8 mouse cellular contexts compared by ENCODE assay signal in genomic region chr13:113292975-113293706, GRCm38 (mm10). TPM values are rescaled to one million over a fixed set of nuclear protein-coding genes. Genes with fewer than 3 reads are reported as not detected.
DNase-seq lines count a peak whose midpoint lies in the region; ATAC-seq lines count a peak whose summit lies in the region.

Gene BC067074 (plus strand): TSS chr13:113293159.

- H3K27me3 ChIP-seq in embryonic facial prominence, embryonic 15.5 days = no peaks in the 10 kb centered on the region
- peaks cover 40% of the 10 kb centered on the region for H3K27me3 ChIP-seq in hindbrain, embryonic 13.5 days
- H3K27me3 ChIP-seq in liver, embryonic 13.5 days = peaks cover 37% of the 10 kb centered on the region
- peaks cover 9% of the 10 kb centered on the region; the same call in 1 of the 2 replicates for H3K27me3 ChIP-seq in neural tube, embryonic 14.5 days (ENCODE audit: control insufficient read depth, insufficient read depth, low read length)

- WGBS in embryonic facial prominence, embryonic 15.5 days = under 1% methylated on average over 65 of the region's 75 CpGs
- under 1% methylated on average over 53 of the region's 75 CpGs for WGBS in hindbrain, embryonic 13.5 days
- WGBS in liver, embryonic 13.5 days (ENCODE audit: insufficient replicate concordance) = 2% methylated on average over 61 of the region's 75 CpGs
- WGBS in neural tube, embryonic 14.5 days = under 1% methylated on average over 71 of the region's 75 CpGs

- H3K4me2 ChIP-seq in embryonic facial prominence, embryonic 15.5 days (replicated peaks) = peak within 1 kb of the TSS; percentile 79
- H3K4me2 ChIP-seq in hindbrain, embryonic 13.5 days = peak within 1 kb of the TSS; percentile 94
- H3K4me2 ChIP-seq in liver, embryonic 13.5 days = peak within 1 kb of the TSS; percentile 69
- peak within 1 kb of the TSS; percentile 90 for H3K4me2 ChIP-seq in neural tube, embryonic 14.5 days (ENCODE audit: low read depth, low read length)

- peak within 1 kb of the TSS; percentile 69 for H3K9ac ChIP-seq in embryonic facial prominence, embryonic 15.5 days
- peak within 1 kb of the TSS; percentile 78 for H3K9ac ChIP-seq in hindbrain, embryonic 13.5 days
- H3K9ac ChIP-seq in liver, embryonic 13.5 days = peak within 1 kb of the TSS; percentile 47; the same call in 1 of the 2 replicates
- H3K9ac ChIP-seq in neural tube, embryonic 14.5 days (replicated peaks; ENCODE audit: low read depth, low read length) = peak within 1 kb of the TSS; percentile 60

- peak within 1 kb of the TSS; percentile 63 for H3K4me3 ChIP-seq in embryonic facial prominence, embryonic 15.5 days (replicated peaks)
- H3K4me3 ChIP-seq in hindbrain, embryonic 13.5 days = peak within 1 kb of the TSS; percentile 58
- peak within 1 kb of the TSS; percentile 54 for H3K4me3 ChIP-seq in liver, embryonic 13.5 days (replicated peaks)
- peak within 1 kb of the TSS; percentile 41 for H3K4me3 ChIP-seq in neural tube, embryonic 14.5 days (ENCODE audit: low read depth, low read length)

- H3K36me3 ChIP-seq in embryonic facial prominence, embryonic 15.5 days = no peaks in the 10 kb centered on the region
- H3K36me3 ChIP-seq in hindbrain, embryonic 13.5 days = no peaks in the 10 kb centered on the region
- H3K36me3 ChIP-seq in liver, embryonic 13.5 days = no peaks in the 10 kb centered on the region
- no peaks in the 10 kb centered on the region for H3K36me3 ChIP-seq in neural tube, embryonic 14.5 days (ENCODE audit: control insufficient read depth, insufficient read depth, low read length)

- no peaks in the 10 kb centered on the region for H3K9me3 ChIP-seq in embryonic facial prominence, embryonic 15.5 days (replicated peaks)
- no peaks in the 10 kb centered on the region for H3K9me3 ChIP-seq in hindbrain, embryonic 13.5 days
- H3K9me3 ChIP-seq in liver, embryonic 13.5 days (replicated peaks) = no peaks in the 10 kb centered on the region
- H3K9me3 ChIP-seq in neural tube, embryonic 14.5 days (ENCODE audit: control insufficient read depth, low read length) = no peaks in the 10 kb centered on the region

- peak; percentile 79 for ATAC-seq in embryonic facial prominence, embryonic 15.5 days (ENCODE audit: insufficient number of reproducible peaks, low FRiP score, low TSS enrichment, low read depth)
- ATAC-seq in hindbrain, embryonic 13.5 days (ENCODE audit: low FRiP score) = peak; percentile 77
- 0 out of 2 replicates have a peak, but pooled peaks have one; percentile 20 for ATAC-seq in liver, embryonic 13.5 days (ENCODE audit: low read depth)
- peak; percentile 72 for ATAC-seq in neural tube, embryonic 14.5 days (ENCODE audit: low read depth)

- H3K4me1 ChIP-seq in embryonic facial prominence, embryonic 15.5 days = peaks cover 29% of the 10 kb centered on the region
- H3K4me1 ChIP-seq in hindbrain, embryonic 13.5 days (replicated peaks) = peaks cover 10% of the 10 kb centered on the region
- no peaks in the 10 kb centered on the region for H3K4me1 ChIP-seq in liver, embryonic 13.5 days (replicated peaks)
- peaks cover 4% of the 10 kb centered on the region; the same call in 1 of the 2 replicates for H3K4me1 ChIP-seq in neural tube, embryonic 14.5 days (ENCODE audit: control insufficient read depth, insufficient read depth, low read length)

- H3K27ac ChIP-seq in embryonic facial prominence, embryonic 15.5 days (replicated peaks) = peak within 1 kb of the TSS; percentile 74
- H3K27ac ChIP-seq in hindbrain, embryonic 13.5 days = no peak within 1 kb of the TSS
- H3K27ac ChIP-seq in liver, embryonic 13.5 days = no peak within 1 kb of the TSS
- H3K27ac ChIP-seq in neural tube, embryonic 14.5 days (ENCODE audit: low read depth, low read length) = no peak within 1 kb of the TSS

- DNase-seq in ovary, postnatal 10 days (ENCODE audit: low spot score) = peak; percentile 22
- DNase-seq in ovary, adult 18-20 months (ENCODE audit: low spot score) = no peak
- no peak for DNase-seq in liver, embryonic 13.5 days
- DNase-seq in layer of hippocampus, adult 8-10 months (ENCODE audit: low spot score in 2 of 2) = no peak
- no peak for DNase-seq in layer of hippocampus, postnatal 36 days

RNA-seq across cellular contexts. Expression of gene BC067074, which starts in this region (rescaled TPM):
- polyA plus RNA-seq in embryonic facial prominence, embryonic 15.5 days (2015; fragmentation: Nextera tagmentation; extraction: Ambion mirVana) = 6.4 and 7.6 TPM in 2 replicates
- 0.92 and 0.96 TPM in 2 replicates for polyA plus RNA-seq in hindbrain, embryonic 13.5 days (2015; fragmentation: Nextera tagmentation; extraction: Ambion mirVana)
- 0.22 and 0.23 TPM in 2 replicates for polyA plus RNA-seq in liver, embryonic 13.5 days (2015; fragmentation: Nextera tagmentation; extraction: Ambion mirVana)
- polyA plus RNA-seq in neural tube, embryonic 14.5 days (2014; fragmentation: Nextera tagmentation; extraction: Ambion mirVana) = 0.51 and 0.84 TPM in 2 replicates
- 1 to 10 TPM; 1.1 to 2.6 (median 1.9) TPM for total RNA-seq in layer of hippocampus, adult 8-10 months (2022)
- total RNA-seq in layer of hippocampus, postnatal 36 days (2021) = under 1 TPM; 0.87 to 0.88 TPM

Comparison
In these comparisons a context has a peak if more than half of its experiments do, and no peak if none do; other contexts are left out.
1. Peak in ATAC-seq, H3K4me3 ChIP-seq, H3K9ac ChIP-seq and H3K4me2 ChIP-seq in hindbrain, embryonic 13.5 days; RNA of the gene not detected or under 1 TPM.
2. Peak in ATAC-seq, H3K4me3 ChIP-seq, H3K9ac ChIP-seq and H3K4me2 ChIP-seq in liver, embryonic 13.5 days; RNA of the gene not detected or under 1 TPM.
3. Peak in ATAC-seq, H3K4me3 ChIP-seq, H3K9ac ChIP-seq and H3K4me2 ChIP-seq in neural tube, embryonic 14.5 days; RNA of the gene not detected or under 1 TPM.
4. ATAC-seq: peak in every context shown above with its lines; median percentile 79 in embryonic facial prominence, embryonic 15.5 days; 77 in hindbrain, embryonic 13.5 days; 72 in neural tube, embryonic 14.5 days; 20 in liver, embryonic 13.5 days.